Mouse (Mus musculus) ES-Bruce4 (cell line): ENCODE measurements around the gene Vangl1. TPM values are rescaled to one million over a fixed set of nuclear protein-coding genes. Genes with fewer than 3 reads are reported as not detected.

ENCODE experiments used
- H3K27ac ChIP-seq: 2 replicates; pipeline ENCODE4 v1.5.1; 2012; ENCODE audit warnings: low read length, inconsistent platforms; ENCODE audit not compliant: insufficient read depth
- H3K27me3 ChIP-seq: 2 replicates; pipeline ENCODE4 v1.6.1; 2012; ENCODE audit warnings: mild to moderate bottlenecking, low read length, inconsistent platforms; ENCODE audit not compliant: control insufficient read depth, poor library complexity, insufficient read depth, severe bottlenecking
- H3K36me3 ChIP-seq: 2 replicates; pipeline ENCODE4 v1.6.1; 2012; ENCODE audit warnings: inconsistent platforms, mild to moderate bottlenecking, low read length, moderate library complexity; ENCODE audit not compliant: control insufficient read depth, poor library complexity, insufficient read depth, severe bottlenecking
- H3K4me1 ChIP-seq: one replicate; pipeline ENCODE4 v1.8.1; 2011; ENCODE audit warnings: low read length; ENCODE audit not compliant: control insufficient read depth, insufficient read depth
- H3K4me3 ChIP-seq: 2 replicates; pipeline ENCODE4 v1.5.1; 2011; ENCODE audit warnings: low read depth, mild to moderate bottlenecking, low read length
- H3K9ac ChIP-seq: 2 replicates; pipeline ENCODE4 v1.6.1; 2012; ENCODE audit warnings: low read depth, mild to moderate bottlenecking, inconsistent platforms; ENCODE audit not compliant: poor library complexity, severe bottlenecking
- H3K9me3 ChIP-seq: replicated peaks from 2 replicates; pipeline ENCODE4 v1.6.1; 2012; ENCODE audit warnings: mild to moderate bottlenecking, low read length, inconsistent platforms; ENCODE audit not compliant: control insufficient read depth, poor library complexity, insufficient read depth, severe bottlenecking
- CTCF ChIP-seq: IDR thresholded peaks from one replicate; pipeline ENCODE4 v1.8.1; 2011; ENCODE audit warnings: low read depth, low read length
- EP300 ChIP-seq: IDR thresholded peaks from 2 replicates; pipeline ENCODE4 v1.6.1; 2011; ENCODE audit warnings: low read depth, low read length; ENCODE audit not compliant: insufficient read depth
- POLR2A ChIP-seq: IDR thresholded peaks from one replicate; pipeline ENCODE4 v1.8.1; 2011; ENCODE audit warnings: low read length; ENCODE audit not compliant: insufficient read depth
- polyA plus RNA-seq: library from polyadenylated mRNA; stranded (reverse); fragments of >200 nt; gene quantifications from 2 replicates; pipeline ENCODE4 v1.2.4, GENCODE M21; 2011; ENCODE audit warnings: low read depth; ENCODE audit not compliant: missing spikeins, insufficient read depth, insufficient read length

The Vangl1 gene
- polyA plus RNA-seq, 1 experiment, result 85.8 TPM

GRCm38 (mm10) chr3:102142947-102143346 lies 61.5 kb downstream of the Vangl1 start:
- Histone ChIP-seq H3K36me3 (no peaks in the 10 kb centered on the region), H3K9ac (no peak overlapping the region), H3K4me3 (no peak overlapping the region), H3K27ac (no peak overlapping the region), H3K4me1 (no peaks in the 10 kb centered on the region), H3K27me3 (no peaks in the 10 kb centered on the region), H3K9me3 (no peaks in the 10 kb centered on the region)
- TF ChIP-seq EP300, result no peak
- TF ChIP-seq CTCF, result no peak
- TF ChIP-seq POLR2A, result no peak

DNA sequence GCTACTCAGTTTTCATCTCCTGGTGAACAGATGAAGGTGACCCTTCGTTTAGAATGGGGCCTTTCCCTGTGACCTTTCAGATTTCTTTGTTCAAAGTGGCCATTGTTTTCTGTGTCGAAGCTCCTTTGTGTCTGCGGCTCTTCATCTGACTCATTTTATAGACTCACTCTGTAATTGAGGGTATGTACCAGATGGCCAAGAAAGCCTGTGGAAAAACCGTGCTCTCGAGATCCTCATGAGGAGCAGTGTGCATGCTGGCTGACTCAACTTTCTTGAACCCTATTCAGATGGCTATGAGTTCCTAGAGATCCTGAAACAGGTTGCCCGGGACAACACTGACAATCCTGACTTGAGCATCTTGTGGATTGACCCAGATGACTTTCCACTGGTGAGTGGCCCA lies 62.6 kb downstream of the Vangl1 start:
- H3K27me3 ChIP-seq, result no peaks in the 10 kb centered on the region
- H3K27ac ChIP-seq, result no peak overlapping the region

DNA sequence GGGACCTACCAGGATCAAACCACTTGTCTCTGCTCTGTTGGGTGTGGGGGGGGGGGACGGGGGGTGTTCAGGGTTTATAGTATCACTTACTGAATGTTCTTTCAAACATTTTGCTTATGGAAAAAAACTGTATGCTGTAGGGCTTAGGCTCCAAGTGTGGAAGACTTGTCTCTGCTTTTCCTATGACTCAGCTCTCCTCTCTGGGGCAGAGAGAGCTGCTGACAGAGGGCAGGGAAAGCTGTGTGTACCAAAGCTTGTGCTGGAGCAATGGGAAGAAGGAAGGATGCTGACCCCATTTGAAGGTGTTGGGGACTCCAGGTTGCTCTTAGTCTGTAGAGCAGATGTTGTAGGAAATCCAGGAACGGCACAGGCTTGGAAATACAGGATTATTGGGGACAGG lies 63.0 kb downstream of the Vangl1 start:
- no peak overlapping the region for H3K9ac ChIP-seq
- H3K27me3 ChIP-seq, result no peaks in the 10 kb centered on the region
- no peaks in the 10 kb centered on the region for H3K9me3 ChIP-seq
- H3K36me3 ChIP-seq, result no peaks in the 10 kb centered on the region
- TF ChIP-seq POLR2A (no peak), EP300 (no peak), CTCF (no peak)
- H3K27ac ChIP-seq, result no peak overlapping the region
- no peak overlapping the region for H3K4me3 ChIP-seq
- peaks cover under 1% of the 10 kb centered on the region for H3K4me1 ChIP-seq

More for the DNA sequence above, 62.6 kb downstream of the Vangl1 start:
- Histone ChIP-seq H3K4me1 (no peaks in the 10 kb centered on the region), H3K36me3 (no peaks in the 10 kb centered on the region), H3K9me3 (no peaks in the 10 kb centered on the region), H3K4me3 (no peak overlapping the region), H3K9ac (no peak overlapping the region)
- no peak for TF ChIP-seq CTCF
- TF ChIP-seq POLR2A, result no peak
- TF ChIP-seq EP300, result no peak

DNA sequence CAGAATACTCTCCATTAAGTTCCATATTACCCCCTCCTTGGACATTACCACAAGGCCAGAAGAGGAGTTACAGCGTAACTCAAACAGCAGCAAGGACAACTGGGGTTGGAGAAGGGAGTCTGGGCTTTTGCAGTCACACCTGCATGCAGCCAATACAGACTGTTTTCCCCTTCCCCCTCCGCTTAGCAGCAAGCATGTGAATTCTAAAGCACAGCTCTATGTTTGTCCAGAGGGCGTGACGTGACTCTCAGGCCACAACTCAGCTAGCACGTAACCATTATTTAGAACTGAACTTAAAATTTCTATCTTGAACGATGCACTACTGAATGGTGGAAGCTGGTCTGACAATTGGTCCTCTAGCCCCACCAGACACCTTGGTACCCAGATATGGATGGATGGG lies 63.9 kb downstream of the Vangl1 start:
- Histone ChIP-seq H3K36me3 (no peaks in the 10 kb centered on the region), H3K9ac (no peak overlapping the region), H3K4me3 (no peak overlapping the region), H3K27me3 (no peaks in the 10 kb centered on the region), H3K4me1 (peaks cover 2% of the 10 kb centered on the region), H3K9me3 (no peaks in the 10 kb centered on the region), H3K27ac (no peak overlapping the region)
- TF ChIP-seq CTCF (no peak), POLR2A (no peak), EP300 (no peak)

DNA sequence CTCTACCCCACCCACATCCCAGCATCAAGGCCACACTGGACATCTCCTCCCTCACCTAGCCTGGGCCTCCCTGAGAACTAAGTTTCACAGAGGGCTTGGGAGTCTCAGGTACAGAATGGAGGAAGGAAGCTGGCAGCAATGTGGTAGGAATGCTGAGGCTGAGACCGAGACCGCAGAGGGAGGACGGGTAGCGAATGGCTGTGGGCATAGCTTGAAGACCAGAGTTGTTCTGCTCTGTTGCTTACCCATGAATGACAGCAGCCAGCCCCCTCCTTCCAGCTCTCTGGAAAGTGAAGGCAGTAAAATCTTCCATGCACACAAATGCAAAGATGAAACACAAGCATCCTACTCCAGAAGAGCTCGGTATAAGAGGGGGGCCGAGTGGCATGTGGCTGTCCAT lies 65.6 kb downstream of the Vangl1 start:
- Histone ChIP-seq H3K27ac (no peak overlapping the region), H3K4me3 (no peak overlapping the region), H3K4me1 (peaks cover 2% of the 10 kb centered on the region), H3K27me3 (no peaks in the 10 kb centered on the region), H3K9ac (no peak overlapping the region), H3K36me3 (no peaks in the 10 kb centered on the region), H3K9me3 (no peaks in the 10 kb centered on the region)
- TF ChIP-seq POLR2A, result no peak
- TF ChIP-seq EP300, result no peak
- TF ChIP-seq CTCF, result no peak

DNA sequence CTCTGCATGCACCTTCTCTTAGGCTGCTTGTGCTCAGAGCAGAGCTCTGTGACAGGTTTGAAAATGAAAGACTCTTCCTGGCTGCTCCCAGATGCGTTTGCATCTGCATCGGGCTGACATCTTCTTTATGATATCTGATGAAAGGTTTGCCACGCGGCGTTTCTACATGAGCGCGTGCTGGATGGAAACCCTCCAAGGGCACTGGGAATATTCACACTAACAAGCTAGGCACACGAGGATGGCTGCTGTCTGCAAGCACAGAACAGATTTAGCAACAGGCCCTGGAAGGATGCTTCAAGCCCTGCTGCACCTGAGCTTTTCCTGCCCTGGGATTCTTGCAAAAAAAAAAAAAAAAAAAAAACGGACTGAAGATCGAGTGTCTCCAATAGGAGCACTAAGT lies 67.3 kb downstream of the Vangl1 start:
- H3K4me3 ChIP-seq, result no peak overlapping the region
- H3K4me1 ChIP-seq, result peaks cover 2% of the 10 kb centered on the region
- no peaks in the 10 kb centered on the region for H3K27me3 ChIP-seq
- H3K9ac ChIP-seq, result no peak overlapping the region
- H3K27ac ChIP-seq, result no peak overlapping the region
- H3K9me3 ChIP-seq, result no peaks in the 10 kb centered on the region
- no peaks in the 10 kb centered on the region for H3K36me3 ChIP-seq
- TF ChIP-seq CTCF (no peak), EP300 (no peak), POLR2A (no peak)
